Mouse (Mus musculus): ENCODE measurements around the gene Krtap5-3. TPM values are rescaled to one million over a fixed set of nuclear protein-coding genes. Genes with fewer than 3 reads are reported as not detected.

Gene Krtap5-3
- total RNA-seq, 2 experiments from 2014 or later = not detected

Other genes with a start within 250 kb of the Krtap5-3 start
- 10 to 100 TPM; 33.4 to 33.6 TPM for gene Mob2, start 140.3 kb upstream of the Krtap5-3 start, total RNA-seq (2021)
- 10 to 100 TPM; 37.7 to 43.0 TPM for gene Dusp8, start 105.5 kb upstream of the Krtap5-3 start, total RNA-seq (2021)
- gene Gm45618, start 80.6 kb upstream of the Krtap5-3 start, total RNA-seq (2021) = not detected
- not detected for gene Gm39115, start 65.3 kb upstream of the Krtap5-3 start, total RNA-seq (2021)
- not detected for gene Gm45337, start 56.8 kb upstream of the Krtap5-3 start, total RNA-seq (2021)
- not detected for gene Gm29735, start 44.3 kb upstream of the Krtap5-3 start, total RNA-seq (2021)
- gene Gm4553, start 35.6 kb upstream of the Krtap5-3 start, total RNA-seq (2021) = not detected
- not detected for gene Krtap5-2, start 25.4 kb upstream of the Krtap5-3 start, total RNA-seq (2021)
- gene Gm10153, start 11.0 kb upstream of the Krtap5-3 start, total RNA-seq (2021) = not detected
- not detected for gene Gm7579, start 10.5 kb downstream of the Krtap5-3 start, total RNA-seq (2021)
- gene Krtap5-5, start 28.6 kb downstream of the Krtap5-3 start, total RNA-seq (2021) = not detected
- gene Gm40460, start 39.7 kb downstream of the Krtap5-3 start, total RNA-seq (2021) = not detected
- gene Gm2431, start 57.0 kb downstream of the Krtap5-3 start, total RNA-seq (2021) = not detected
- gene Gm4559, start 73.0 kb downstream of the Krtap5-3 start, total RNA-seq (2021) = not detected
- not detected for gene Krtap5-1, start 95.8 kb downstream of the Krtap5-3 start, total RNA-seq (2021)
- not detected for gene Krtap5-4, start 102.2 kb downstream of the Krtap5-3 start, total RNA-seq (2021)
- gene Ifitm10, start 172.4 kb downstream of the Krtap5-3 start, total RNA-seq (2021) = 1 to 10 TPM; 2.0 TPM
- 1 to 10 TPM in 1 of 2 experiments, under 1 TPM in 1; 0.43 to 1.7 TPM for gene Gm49369, start 181.3 kb downstream of the Krtap5-3 start, total RNA-seq (2021)
- 100 to 1,000 TPM; 344 to 370 TPM for gene Ctsd, start 186.7 kb downstream of the Krtap5-3 start, total RNA-seq (2021)
- not detected for gene Syt8, start 233.5 kb downstream of the Krtap5-3 start, total RNA-seq (2021)
- gene Tnni2, start 240.4 kb downstream of the Krtap5-3 start, total RNA-seq (2021) = 10 to 100 TPM in 1 of 2 experiments, 1 to 10 TPM in 1; 6.6 to 16.4 TPM